13 mouse cellular contexts compared by ENCODE assay signal in genomic region chr13:113619003-113619402, GRCm38 (mm10). TPM values are rescaled to one million over a fixed set of nuclear protein-coding genes. Genes with fewer than 3 reads are reported as not detected.
A peak's percentile ranks its signal among the peaks of the same experiment; 100 is the strongest.
DNase-seq lines count a peak whose midpoint lies in the region; ATAC-seq and TF ChIP-seq lines count a peak whose summit lies in the region.
"Had no signal": no experiment of that assay in that cellular context is flagged by ENCODE, and none has a peak within 500 bp of the region (broad histone marks: within the 10 kb centered on the region; RNA-seq: fewer than 3 reads in every experiment).

No protein-coding gene starts in this region.

- no peak overlapping the region for H3K4me3 ChIP-seq in liver, embryonic 15.5 days (replicated peaks)
- no peak overlapping the region for H3K4me3 ChIP-seq in liver, postnatal 0 days (ENCODE audit: low read depth, low read length)
- no peak overlapping the region for H3K4me3 ChIP-seq in embryonic facial prominence, embryonic 10.5 days
- no peak overlapping the region for H3K4me3 ChIP-seq in stomach, embryonic 16.5 days (replicated peaks; ENCODE audit: low read length)

- H3K36me3 ChIP-seq in liver, embryonic 15.5 days (replicated peaks) = no peaks in the 10 kb centered on the region
- no peaks in the 10 kb centered on the region; the same call in 1 of the 2 replicates for H3K36me3 ChIP-seq in liver, postnatal 0 days (replicated peaks; ENCODE audit: insufficient read depth, low read length)
- peaks cover 7% of the 10 kb centered on the region for H3K36me3 ChIP-seq in embryonic facial prominence, embryonic 10.5 days (replicated peaks)
- no peaks in the 10 kb centered on the region for H3K36me3 ChIP-seq in stomach, embryonic 16.5 days (ENCODE audit: control insufficient read depth, insufficient read depth, low read length)

- H3K4me1 ChIP-seq in liver, embryonic 15.5 days (replicated peaks) = peaks cover 45% of the 10 kb centered on the region
- H3K4me1 ChIP-seq in liver, postnatal 0 days (ENCODE audit: insufficient read depth) = peaks cover 22% of the 10 kb centered on the region
- H3K4me1 ChIP-seq in embryonic facial prominence, embryonic 10.5 days = peaks cover 68% of the 10 kb centered on the region
- peaks cover 36% of the 10 kb centered on the region for H3K4me1 ChIP-seq in stomach, embryonic 16.5 days (ENCODE audit: control insufficient read depth, insufficient read depth, low read length)

- no peak for TF ChIP-seq EP300 in liver, postnatal 0 days (IDR thresholded peaks at IDR 0.05; ENCODE audit: low read depth)

- peaks cover 18% of the 10 kb centered on the region for H3K27me3 ChIP-seq in liver, embryonic 15.5 days
- no peaks in the 10 kb centered on the region for H3K27me3 ChIP-seq in liver, postnatal 0 days (ENCODE audit: insufficient read depth, low read length)
- no peaks in the 10 kb centered on the region for H3K27me3 ChIP-seq in embryonic facial prominence, embryonic 10.5 days (replicated peaks; ENCODE audit: low read depth, poor library complexity, severe bottlenecking)
- no peaks in the 10 kb centered on the region for H3K27me3 ChIP-seq in stomach, embryonic 16.5 days (ENCODE audit: control insufficient read depth, insufficient read depth, low read length)
- H3K27me3 ChIP-seq: forebrain, embryonic 13.5 days had no signal

- no peak for TF ChIP-seq CTCF in liver, postnatal 0 days (IDR thresholded peaks at IDR 0.05; ENCODE audit: low read depth)

- ATAC-seq in liver, embryonic 15.5 days (ENCODE audit: insufficient read depth) = no peak
- ATAC-seq in liver, postnatal 0 days = no peak
- ATAC-seq in stomach, embryonic 16.5 days (ENCODE audit: insufficient read depth, low FRiP score) = no peak

- no peak overlapping the region for H3K9ac ChIP-seq in liver, embryonic 15.5 days
- no peak overlapping the region for H3K9ac ChIP-seq in liver, postnatal 0 days (replicated peaks)
- H3K9ac ChIP-seq in stomach, embryonic 16.5 days (ENCODE audit: low read length) = 0 out of 2 replicates have a peak overlapping the region, but pooled peaks have one; percentile 9

- DNase-seq in adrenal gland, adult 2 months = peak; percentile 43
- no peak for DNase-seq in adrenal gland, postnatal 4 days (ENCODE audit: low spot score in 2 of 2)
- DNase-seq in liver, postnatal 0 days = no peak
- no peak for DNase-seq in embryonic facial prominence, embryonic 10.5 days (ENCODE audit: low spot score)
- no peak for DNase-seq in gastrocnemius, adult 8-10 months (ENCODE audit: low spot score in 2 of 2)
- DNase-seq in gastrocnemius, postnatal 4 days (ENCODE audit: low spot score in 2 of 2) = no peak

- peak overlapping the region; percentile 15; the same call in 1 of the 2 replicates for H3K4me2 ChIP-seq in liver, embryonic 15.5 days
- H3K4me2 ChIP-seq in liver, postnatal 0 days (ENCODE audit: low read depth, low read length) = no peak overlapping the region
- no peak overlapping the region; the same call in 1 of the 2 replicates for H3K4me2 ChIP-seq in stomach, embryonic 16.5 days (ENCODE audit: low read depth, low read length)

- WGBS in liver, embryonic 15.5 days (ENCODE audit: insufficient replicate concordance) = 58% methylated on average over 9 of the region's 9 CpGs
- 60% methylated on average over 9 of the region's 9 CpGs for WGBS in liver, postnatal 0 days (ENCODE audit: insufficient replicate concordance)
- 74% methylated on average over 9 of the region's 9 CpGs for WGBS in embryonic facial prominence, embryonic 10.5 days
- 56% methylated on average over 9 of the region's 9 CpGs for WGBS in stomach, embryonic 16.5 days

- no peak overlapping the region for H3K27ac ChIP-seq in liver, embryonic 15.5 days (replicated peaks)
- no peak overlapping the region for H3K27ac ChIP-seq in liver, postnatal 0 days (ENCODE audit: low read depth)
- H3K27ac ChIP-seq in embryonic facial prominence, embryonic 10.5 days (replicated peaks) = peak overlapping the region; percentile 44; the same call in 1 of the 2 replicates
- H3K27ac ChIP-seq in stomach, embryonic 16.5 days (ENCODE audit: low read length) = peak overlapping the region; percentile 44; the same call in 1 of the 2 replicates

- H3K9me3 ChIP-seq in liver, embryonic 15.5 days (replicated peaks) = no peaks in the 10 kb centered on the region
- no peaks in the 10 kb centered on the region for H3K9me3 ChIP-seq in liver, postnatal 0 days (ENCODE audit: low read length)
- H3K9me3 ChIP-seq in embryonic facial prominence, embryonic 10.5 days = no peaks in the 10 kb centered on the region
- no peaks in the 10 kb centered on the region for H3K9me3 ChIP-seq in stomach, embryonic 16.5 days (replicated peaks; ENCODE audit: control insufficient read depth, low read length)
- H3K9me3 ChIP-seq: forebrain, embryonic 13.5 days had no signal

RNA-seq across cellular contexts. Expression of gene Snx18, which starts 0.6 kb away (rescaled TPM):
- 10 to 100 TPM; 21.5 to 23.2 TPM for total RNA-seq in adrenal gland, adult 2 months (2021)
- polyA plus RNA-seq in adrenal gland, adult 2 months (2012; rRNA removed) = 19.5 and 23.3 TPM in 2 replicates
- 10 to 100 TPM; 34.6 to 34.8 TPM for total RNA-seq in adrenal gland, postnatal 4 days (2021)
- polyA plus RNA-seq in liver, embryonic 15.5 days (2015; fragmentation: Nextera tagmentation; extraction: Ambion mirVana) = 5.7 and 6.5 TPM in 2 replicates
- polyA plus RNA-seq in liver, postnatal 0 days (2015; fragmentation: Nextera tagmentation; extraction: Ambion mirVana) = 5.7 and 6.9 TPM in 2 replicates
- polyA plus RNA-seq in embryonic facial prominence, embryonic 10.5 days (2016; fragmentation: Nextera tagmentation; extraction: Ambion mirVana) = 18.0 and 18.4 TPM in 2 replicates
- 10.5 and 13.6 TPM in 2 replicates for polyA plus RNA-seq in stomach, embryonic 16.5 days (2015; fragmentation: Nextera tagmentation; extraction: Ambion mirVana)
- total RNA-seq in gastrocnemius, adult 8-10 months (2022) = 10 to 100 TPM in 1 of 4 experiments, 1 to 10 TPM in 3; 7.6 to 10.2 (median 8.0) TPM
- 10 to 100 TPM; 30.7 to 36.4 TPM for total RNA-seq in gastrocnemius, postnatal 4 days (2021)

RNA-seq across cellular contexts. Expression of gene Hspb3, which starts 44.5 kb away (rescaled TPM):
- not detected for total RNA-seq in adrenal gland, adult 2 months (2021)
- polyA plus RNA-seq in adrenal gland, adult 2 months (2012; rRNA removed) = not detected in 2 replicates
- 1 to 10 TPM in 1 of 2 experiments, under 1 TPM in 1; 0.92 to 1.8 TPM for total RNA-seq in adrenal gland, postnatal 4 days (2021)
- polyA plus RNA-seq in liver, embryonic 15.5 days (2015; fragmentation: Nextera tagmentation; extraction: Ambion mirVana) = 0.76 and 1.2 TPM in 2 replicates
- polyA plus RNA-seq in liver, postnatal 0 days (2015; fragmentation: Nextera tagmentation; extraction: Ambion mirVana) = 0.38 TPM in 1 of 2 replicates, not detected in the other
- 0.20 TPM in 1 of 2 replicates, not detected in the other for polyA plus RNA-seq in embryonic facial prominence, embryonic 10.5 days (2016; fragmentation: Nextera tagmentation; extraction: Ambion mirVana)
- 0.41 and 5.2 TPM in 2 replicates for polyA plus RNA-seq in stomach, embryonic 16.5 days (2015; fragmentation: Nextera tagmentation; extraction: Ambion mirVana)
- total RNA-seq in gastrocnemius, adult 8-10 months (2022) = 10 to 100 TPM; 37.4 to 60.4 (median 51.8) TPM
- total RNA-seq in gastrocnemius, postnatal 4 days (2021) = 10 to 100 TPM; 79.4 to 87.2 TPM
- total RNA-seq: common myeloid progenitor, adult 5-6 weeks; megakaryocyte progenitor cell, adult 5-6 weeks; midbrain, postnatal 0 days had no signal
- polyA plus RNA-seq: forebrain, embryonic 13.5 days; thymus, postnatal 0 days had no signal

Comparison
In these comparisons a context has a peak if more than half of its experiments do, and no peak if none do; other contexts are left out.
1. H3K27ac ChIP-seq: peak in embryonic facial prominence, embryonic 10.5 days (single experiment) and stomach, embryonic 16.5 days (single experiment); none in liver, embryonic 15.5 days (single experiment) and liver, postnatal 0 days (single experiment).